Mouse (Mus musculus): ENCODE results near the gene Gm2381. TPM values are rescaled to one million over a fixed set of nuclear protein-coding genes. Genes with fewer than 3 reads are reported as not detected.
"Not testable (repeated sequence)": the region's sequence is repeated elsewhere in the genome, so short reads cannot be mapped to it uniquely, and the experiment has no call there.

Gene Gm2381
- total RNA-seq (2015) = not detected in 2 replicates
- total RNA-seq (2017) = not detected in 2 replicates

- not testable (repeated sequence) for ATAC-seq (replicated peaks; ENCODE audit: poor library complexity)
Observed at GRCm38 (mm10) chr7:42866801-42867458, at the start of gene Gm2381. Gm2381 (minus strand) TSS chr7:42867234.

GRCm38 (mm10) chr7:42898067-42898466 is 31.0 kb upstream of the Gm2381 start:
- not testable (repeated sequence) for ATAC-seq (replicated peaks; ENCODE audit: poor library complexity)

GRCm38 (mm10) chr7:42878090-42878489 is 11.1 kb upstream of the Gm2381 start:
- no peak for ATAC-seq (replicated peaks; ENCODE audit: poor library complexity)

- ATAC-seq (replicated peaks; ENCODE audit: poor library complexity) = not testable (repeated sequence)
Observed at GRCm38 (mm10) chr7:42838366-42838765, 28.7 kb downstream of the Gm2381 start.

GRCm38 (mm10) chr7:42832221-42832620 is 34.8 kb downstream of the Gm2381 start:
- ATAC-seq (replicated peaks; ENCODE audit: poor library complexity) = no peak

GRCm38 (mm10) chr7:42793425-42793824 is 73.6 kb downstream of the Gm2381 start, which contains the start of gene Vmn2r62:
Vmn2r62 (minus strand) TSS chr7:42793525.
- not testable (repeated sequence) for ATAC-seq (replicated peaks; ENCODE audit: poor library complexity)

Other genes starting within 250 kb of the Gm2381 start
- 6.4 and 10.7 TPM in 2 replicates for gene Zfp976, start 224.6 kb downstream of the Gm2381 start, total RNA-seq (2015)
- 3.5 and 5.1 TPM in 2 replicates for gene Zfp976, start 224.6 kb downstream of the Gm2381 start, total RNA-seq (2017)
- 6.2 and 7.1 TPM in 2 replicates for gene Zfp975, start 174.5 kb downstream of the Gm2381 start, total RNA-seq (2015)
- gene Zfp975, start 174.5 kb downstream of the Gm2381 start, total RNA-seq (2017) = 4.9 and 8.3 TPM in 2 replicates
- not detected in 2 replicates for gene Gm17067, start 140.2 kb downstream of the Gm2381 start, total RNA-seq (2015)
- not detected in 2 replicates for gene Gm17067, start 140.2 kb downstream of the Gm2381 start, total RNA-seq (2017)
- gene Vmn2r62, start 73.7 kb downstream of the Gm2381 start, total RNA-seq (2015) = not detected in 2 replicates
- gene Vmn2r62, start 73.7 kb downstream of the Gm2381 start, total RNA-seq (2017) = not detected in 2 replicates
- not detected in 2 replicates for gene Vmn2r63, start 66.6 kb upstream of the Gm2381 start, total RNA-seq (2015)
- gene Vmn2r63, start 66.6 kb upstream of the Gm2381 start, total RNA-seq (2017) = not detected in 2 replicates
- not detected in 2 replicates for gene Gm9268, start 151.5 kb upstream of the Gm2381 start, total RNA-seq (2015)
- not detected in 2 replicates for gene Gm9268, start 151.5 kb upstream of the Gm2381 start, total RNA-seq (2017)
- gene Zfp936, start 247.0 kb upstream of the Gm2381 start, total RNA-seq (2015) = not detected in 2 replicates
- not detected in 2 replicates for gene Zfp936, start 247.0 kb upstream of the Gm2381 start, total RNA-seq (2017)

Data from megakaryocyte progenitor cell, adult 5-6 weeks (primary cell).